Mouse (Mus musculus) lung, embryonic 16.5 days (tissue): ENCODE measurements around the gene Hsd17b7. TPM values are rescaled to one million over a fixed set of nuclear protein-coding genes. Genes with fewer than 3 reads are reported as not detected.
"Not testable (repeated sequence)": the region's sequence is repeated elsewhere in the genome, so short reads cannot be mapped to it uniquely, and the experiment has no call there.

ENCODE experiments used
- ATAC-seq: fragments of 200-750 bp; cut with Nextera tagmentation; 2 replicates; pipeline ENCODE4 v1.8.0; 2017; ENCODE audit warnings: low read depth, mild to moderate bottlenecking, moderate library complexity
- H3K27ac ChIP-seq: fragments of 300-500 bp; sonication (generic); 2 replicates; pipeline ENCODE4 v1.5.1; 2014; ENCODE audit warnings: mild to moderate bottlenecking, control low read depth, low read length
- H3K27me3 ChIP-seq: fragments of 300-500 bp; sonication (generic); 2 replicates; pipeline ENCODE4 v1.6.1; 2014; ENCODE audit warnings: low read depth, low read length, mixed read lengths; ENCODE audit not compliant: control insufficient read depth, insufficient read depth
- H3K36me3 ChIP-seq: fragments of 300-500 bp; sonication (generic); 2 replicates; pipeline ENCODE4 v1.6.1; 2014; ENCODE audit warnings: low read length; ENCODE audit not compliant: control insufficient read depth, insufficient read depth
- H3K4me1 ChIP-seq: fragments of 300-500 bp; sonication (generic); replicated peaks from 2 replicates; pipeline ENCODE4 v1.6.1; 2014; ENCODE audit warnings: low read length, mixed read lengths; ENCODE audit not compliant: control insufficient read depth, insufficient read depth
- H3K4me2 ChIP-seq: fragments of 300-500 bp; sonication (generic); 2 replicates; pipeline ENCODE4 v1.6.1; 2014; ENCODE audit warnings: low read depth, low read length, control low read depth
- H3K4me3 ChIP-seq: fragments of 300-500 bp; sonication (generic); 2 replicates; pipeline ENCODE4 v1.5.1; 2014; ENCODE audit warnings: mild to moderate bottlenecking, low read length, control low read depth
- H3K9ac ChIP-seq: fragments of 300-500 bp; sonication (generic); 2 replicates; pipeline ENCODE4 v1.6.1; 2014; ENCODE audit warnings: low read length, control low read depth
- H3K9me3 ChIP-seq: fragments of 300-500 bp; sonication (generic); 2 replicates; pipeline ENCODE4 v1.6.1; 2016; ENCODE audit warnings: low read length; ENCODE audit not compliant: control insufficient read depth
- WGBS: fragments of 180-500 bp; shearing (Covaris S2); extraction: QIAGEN DNeasy Blood & Tissue Kit; methylation state at CpG from one replicate; pipeline ENCODE4 v1.1.7; 2014; 5-methylcytosine and 5-hydroxymethylcytosine counted together
- polyA plus RNA-seq: library from polyadenylated mRNA; unstranded; fragments of >200 nt; fragmentation: Nextera tagmentation; extraction: Ambion mirVana; gene quantifications from 2 replicates; pipeline ENCODE4 v1.2.1, GENCODE M21; 2015

Hsd17b7 gene
- 10.1 and 11.0 TPM in 2 replicates for polyA plus RNA-seq

- peaks cover 13% of the 10 kb centered on the region for H3K4me1 ChIP-seq
- peaks cover 2% of the 10 kb centered on the region; the same call in 1 of the 2 replicates for H3K36me3 ChIP-seq
- H3K9ac ChIP-seq: peak within 1 kb of the TSS; percentile 65
- WGBS: under 1% methylated on average over 48 of the region's 48 CpGs
- H3K9me3 ChIP-seq: no peaks in the 10 kb centered on the region
- no peaks in the 10 kb centered on the region for H3K27me3 ChIP-seq
- H3K4me3 ChIP-seq: peak within 1 kb of the TSS; percentile 74
- ATAC-seq: peak; percentile 100
- peak within 1 kb of the TSS; percentile 82 for H3K4me2 ChIP-seq
- peak within 1 kb of the TSS; percentile 71 for H3K27ac ChIP-seq
These were observed at the start of gene Hsd17b7 for GRCm38 (mm10) chr1:169968792-169969515. Gene Hsd17b7, minus strand, starts transcription at chr1:169969241.

DNA sequence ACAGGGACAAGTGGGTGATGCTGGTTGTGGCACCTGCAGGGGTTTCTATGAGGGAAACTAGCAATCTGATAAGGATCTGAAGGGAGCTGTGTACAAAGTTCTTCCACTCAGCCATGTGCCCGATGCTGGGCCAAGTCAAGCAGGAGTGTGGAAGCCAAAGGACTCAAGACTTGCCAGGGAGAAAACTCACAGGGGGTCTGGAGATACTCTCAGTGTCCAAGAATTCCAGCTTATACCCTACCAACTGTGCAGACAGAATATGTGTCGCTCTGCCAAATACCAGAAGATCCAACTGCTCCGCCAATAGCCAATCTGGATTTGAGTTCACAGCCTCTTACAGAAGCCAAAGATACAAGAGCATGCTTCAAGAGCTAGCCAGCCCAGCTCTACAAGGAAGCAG, 45.7 kb upstream of the Hsd17b7 start:
- Histone ChIP-seq H3K9me3 (peaks cover 26% of the 10 kb centered on the region), H3K36me3 (peaks cover 10% of the 10 kb centered on the region), H3K27me3 (no peaks in the 10 kb centered on the region), H3K4me3 (no peak overlapping the region), H3K4me2 (no peak overlapping the region), H3K9ac (no peak overlapping the region), H3K27ac (no peak overlapping the region), H3K4me1 (no peaks in the 10 kb centered on the region)
- WGBS: 79% methylated on average over 3 of the region's 3 CpGs
- ATAC-seq: no peak

DNA sequence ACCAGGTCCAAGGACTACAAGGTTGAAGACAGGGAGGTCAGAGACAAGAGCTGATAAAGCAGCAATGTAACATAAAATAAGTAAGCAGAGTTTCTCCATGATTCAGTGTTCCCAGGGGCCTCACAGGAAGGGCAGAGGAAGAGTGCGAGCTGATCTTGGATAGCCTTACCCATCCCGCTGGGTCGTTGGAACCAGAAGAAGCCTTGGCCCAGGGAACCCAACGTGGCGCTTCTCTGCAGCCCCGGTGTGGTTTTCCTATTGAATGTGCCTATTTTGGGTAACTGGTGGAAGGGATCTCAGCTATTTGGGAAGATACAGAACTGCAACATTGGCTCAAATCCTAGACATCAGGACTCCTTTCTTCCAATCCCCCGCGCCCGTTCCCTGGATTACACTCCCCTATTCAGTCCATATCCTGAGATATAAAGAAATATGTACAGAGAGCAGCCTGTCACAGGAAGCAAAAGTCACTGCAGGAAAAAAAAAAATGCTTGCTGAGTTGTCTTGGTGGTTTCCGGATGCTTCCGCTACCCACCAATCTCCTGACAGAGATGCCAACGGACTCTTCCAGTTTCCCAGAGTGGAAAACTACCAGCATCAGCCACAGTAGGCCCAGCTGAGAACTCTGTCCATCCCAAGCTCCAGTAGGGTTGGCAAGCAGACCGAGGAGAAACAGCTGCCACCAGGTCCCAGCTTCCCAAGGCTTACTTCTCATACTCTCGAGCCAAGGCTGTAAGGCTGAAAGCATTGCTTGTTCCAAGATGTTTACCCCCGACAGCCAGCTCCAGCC, 41.9 kb upstream of the Hsd17b7 start:
- H3K9me3 ChIP-seq: no peaks in the 10 kb centered on the region; the same call in none of the 2 replicates
- WGBS: 79% methylated on average over 15 of the region's 15 CpGs
- no peak overlapping the region for H3K4me3 ChIP-seq
- H3K4me1 ChIP-seq: peaks cover 4% of the 10 kb centered on the region; the same call in 1 of the 2 replicates
- peak overlapping the region; percentile 25 for H3K27ac ChIP-seq
- H3K9ac ChIP-seq: no peak overlapping the region
- H3K27me3 ChIP-seq: no peaks in the 10 kb centered on the region
- no peaks in the 10 kb centered on the region; the same call in 1 of the 2 replicates for H3K36me3 ChIP-seq
- no peak overlapping the region for H3K4me2 ChIP-seq
- peak; percentile 36 for ATAC-seq

GRCm38 (mm10) chr1:170009296-170009695, 40.3 kb upstream of the Hsd17b7 start:
- Histone ChIP-seq H3K36me3 (peaks cover 2% of the 10 kb centered on the region; the same call in 1 of the 2 replicates), H3K4me2 (no peak overlapping the region), H3K9ac (no peak overlapping the region), H3K9me3 (no peaks in the 10 kb centered on the region), H3K4me3 (no peak overlapping the region), H3K27ac (no peak overlapping the region), H3K27me3 (no peaks in the 10 kb centered on the region), H3K4me1 (peaks cover 4% of the 10 kb centered on the region; the same call in 1 of the 2 replicates)
- WGBS: 88% methylated on average over 1 of the region's 1 CpGs
- no peak for ATAC-seq

- Histone ChIP-seq H3K27ac (no peak overlapping the region), H3K4me2 (no peak overlapping the region), H3K9me3 (no peaks in the 10 kb centered on the region), H3K9ac (no peak overlapping the region), H3K27me3 (no peaks in the 10 kb centered on the region), H3K4me3 (no peak overlapping the region), H3K36me3 (peaks cover 5% of the 10 kb centered on the region), H3K4me1 (peaks cover 4% of the 10 kb centered on the region; the same call in 1 of the 2 replicates)
- ATAC-seq: no peak
- WGBS: 63% methylated on average over 13 of the region's 13 CpGs
These were observed 39.6 kb upstream of the Hsd17b7 start for GRCm38 (mm10) chr1:170008432-170009220.

DNA sequence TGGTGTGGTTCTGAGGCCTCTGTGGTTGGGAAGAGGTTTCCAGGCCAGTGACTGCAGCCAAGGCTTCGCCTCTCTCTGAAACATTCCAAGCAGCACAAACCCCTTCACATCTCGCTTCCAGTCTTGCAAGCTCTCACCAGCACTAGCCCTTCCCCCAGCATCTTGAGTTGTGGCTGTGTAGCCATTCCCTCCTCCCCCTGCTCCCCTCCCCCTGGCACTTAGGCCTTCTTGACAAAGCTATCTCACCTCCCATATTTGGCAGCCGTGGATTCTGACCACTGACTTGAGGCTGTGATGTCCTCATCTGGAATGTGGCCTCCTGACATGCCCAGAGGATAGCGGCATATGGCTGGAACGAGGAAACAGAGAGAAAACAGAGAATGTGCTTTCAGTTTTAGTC, 37.5 kb upstream of the Hsd17b7 start:
- Histone ChIP-seq H3K27ac (peak overlapping the region; percentile 92), H3K9ac (peak overlapping the region; percentile 29; the same call in 1 of the 2 replicates), H3K4me3 (no peak overlapping the region), H3K4me1 (peaks cover 4% of the 10 kb centered on the region; the same call in 1 of the 2 replicates), H3K4me2 (peak overlapping the region; percentile 8; the same call in 1 of the 2 replicates), H3K9me3 (no peaks in the 10 kb centered on the region), H3K36me3 (peaks cover 5% of the 10 kb centered on the region), H3K27me3 (no peaks in the 10 kb centered on the region)
- peak; percentile 95 for ATAC-seq
- WGBS: 12% methylated on average over 5 of the region's 5 CpGs

GRCm38 (mm10) chr1:170005297-170005696, 36.3 kb upstream of the Hsd17b7 start:
- WGBS: 79% methylated on average over 3 of the region's 3 CpGs

GRCm38 (mm10) chr1:169993901-169994300, 24.9 kb upstream of the Hsd17b7 start:
- H3K9ac ChIP-seq, H3K27me3 ChIP-seq, ATAC-seq, H3K4me3 ChIP-seq, H3K9me3 ChIP-seq, H3K27ac ChIP-seq, H3K4me2 ChIP-seq, H3K4me1 ChIP-seq, H3K36me3 ChIP-seq: not testable (repeated sequence)
- WGBS: 95% methylated on average over 6 of the region's 6 CpGs

More at GRCm38 (mm10) chr1:170005297-170005696, 36.3 kb upstream of the Hsd17b7 start:
- Histone ChIP-seq H3K27ac (no peak overlapping the region), H3K9me3 (no peaks in the 10 kb centered on the region), H3K4me1 (peaks cover 4% of the 10 kb centered on the region; the same call in 1 of the 2 replicates), H3K27me3 (no peaks in the 10 kb centered on the region), H3K4me3 (no peak overlapping the region), H3K36me3 (peaks cover 5% of the 10 kb centered on the region), H3K4me2 (no peak overlapping the region), H3K9ac (no peak overlapping the region)
- ATAC-seq: no peak
